Mouse (Mus musculus) naive thymus-derived CD4-positive, alpha-beta T cell, adult 2 months (primary cell): ENCODE measurements around the gene Glrx.

Experiments
- DNase-seq: peaks from one replicate; pipeline ENCODE4 v3.0.0-alpha.2; 2011; ENCODE audit warnings: low read depth

Glrx gene

DNA sequence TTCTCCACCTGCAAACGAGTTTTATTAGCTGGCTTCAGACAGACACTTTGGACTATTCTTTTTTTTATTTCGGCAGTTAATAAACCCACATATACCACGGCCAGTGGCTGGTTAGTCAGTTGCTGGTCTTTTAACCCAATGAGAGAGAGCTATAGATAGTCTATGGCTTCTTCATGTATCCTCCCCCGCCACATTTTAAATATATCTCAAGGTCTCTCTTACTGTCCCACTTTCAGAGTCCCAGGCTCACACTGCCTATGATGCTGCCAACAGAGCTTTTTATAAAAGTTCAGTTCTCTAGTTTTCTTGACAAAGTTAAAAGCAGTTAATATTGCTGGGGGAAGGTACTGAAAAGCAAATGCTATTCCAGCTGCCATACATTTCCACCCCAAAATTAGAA is 52.2 kb downstream of the Glrx start:
- DNase-seq = no peak

DNA sequence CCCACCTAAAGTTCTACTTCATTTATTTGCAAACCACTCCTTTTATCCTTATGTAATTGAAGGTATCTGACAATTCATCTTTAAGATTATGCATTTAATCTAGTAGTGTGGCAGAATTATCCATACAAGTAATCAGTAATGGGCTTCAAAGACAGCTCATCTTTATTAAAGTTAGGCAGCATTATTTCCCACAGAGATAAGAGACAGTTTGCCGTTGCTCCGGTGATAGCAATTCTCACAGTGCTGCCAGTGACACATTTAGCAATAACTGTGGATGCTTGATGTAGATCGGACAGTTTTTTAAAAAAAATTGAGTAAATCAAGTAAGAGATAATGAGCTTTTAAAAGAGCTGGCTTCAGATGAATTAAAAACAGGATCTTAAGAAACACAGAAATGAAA is 52.6 kb downstream of the Glrx start:
- no peak for DNase-seq

DNA sequence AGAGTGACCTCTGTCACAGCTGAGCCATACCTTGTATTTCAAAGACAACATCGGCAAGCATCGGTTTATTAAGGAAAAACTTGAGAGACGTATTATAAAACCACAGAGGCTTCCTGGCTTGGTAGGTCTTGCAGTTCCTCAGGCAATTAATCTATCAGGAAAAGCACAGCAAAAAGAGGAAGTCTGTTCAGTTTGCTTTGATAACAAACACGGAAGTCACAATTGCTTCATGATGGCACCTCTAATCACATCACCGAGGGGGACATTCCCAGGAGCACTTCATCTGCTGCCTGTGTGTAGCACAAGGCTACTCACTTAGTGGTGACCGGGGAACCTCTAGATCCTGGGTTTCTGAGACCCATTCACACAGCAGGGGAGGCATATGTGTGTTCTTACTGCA is 53.2 kb downstream of the Glrx start:
- no peak for DNase-seq
